Mouse (Mus musculus) lung, postnatal 14 days (tissue): ENCODE results near the gene Exoc3l4.

Experiments used
- DNase-seq: peaks from one replicate; pipeline ENCODE4 v3.0.0; 2021

Gene Exoc3l4

GRCm38 (mm10) chr12:111454021-111454420, 37.2 kb downstream of the Exoc3l4 start:
- no peak for DNase-seq

- no peak for DNase-seq
Observed at GRCm38 (mm10) chr12:111454543-111455280, 37.9 kb downstream of the Exoc3l4 start.

- DNase-seq = no peak
Observed at GRCm38 (mm10) chr12:111455311-111455846, 38.6 kb downstream of the Exoc3l4 start.

- DNase-seq = no peak
Observed at GRCm38 (mm10) chr12:111455860-111456259, 39.0 kb downstream of the Exoc3l4 start.

GRCm38 (mm10) chr12:111457742-111458141, 40.9 kb downstream of the Exoc3l4 start:
- no peak for DNase-seq

GRCm38 (mm10) chr12:111463570-111463969, 46.8 kb downstream of the Exoc3l4 start:
- no peak for DNase-seq

GRCm38 (mm10) chr12:111466369-111466768, 49.6 kb downstream of the Exoc3l4 start:
- DNase-seq = no peak

- no peak for DNase-seq
Observed at GRCm38 (mm10) chr12:111468206-111468605, 51.4 kb downstream of the Exoc3l4 start.

- peak; percentile 86 for DNase-seq
Observed at GRCm38 (mm10) chr12:111469507-111469906, 52.7 kb downstream of the Exoc3l4 start.

- DNase-seq = no peak
Observed at GRCm38 (mm10) chr12:111471119-111471518, 54.3 kb downstream of the Exoc3l4 start.

GRCm38 (mm10) chr12:111471721-111472120, 54.9 kb downstream of the Exoc3l4 start:
- DNase-seq = no peak

GRCm38 (mm10) chr12:111472886-111473285, 56.1 kb downstream of the Exoc3l4 start:
- no peak for DNase-seq

- DNase-seq = no peak
Observed at GRCm38 (mm10) chr12:111474384-111474783, 57.6 kb downstream of the Exoc3l4 start.

GRCm38 (mm10) chr12:111474893-111475643, 58.3 kb downstream of the Exoc3l4 start:
- DNase-seq = peak; percentile 69

- DNase-seq = no peak
Observed at GRCm38 (mm10) chr12:111478924-111479323, 62.1 kb downstream of the Exoc3l4 start.

GRCm38 (mm10) chr12:111479917-111480316, 63.1 kb downstream of the Exoc3l4 start:
- peak; percentile 51 for DNase-seq
